Mouse (Mus musculus) MEL (cell line): Measurements from ENCODE around the gene Hist1h2ak. TPM values are rescaled to one million over a fixed set of nuclear protein-coding genes. Genes with fewer than 3 reads are reported as not detected.
A peak's percentile ranks its signal among the peaks of the same experiment; 100 is the strongest.

ENCODE experiments used
- DNase-seq: peaks from one replicate; pipeline ENCODE4 v3.0.0; 2011; ENCODE audit warnings: low read depth, low spot score
- H3K27ac ChIP-seq: 2 replicates; pipeline ENCODE4 v1.5.1; 2012; ENCODE audit warnings: low read depth, mild to moderate bottlenecking, control low read depth, low read length, moderate library complexity; ENCODE audit not compliant: control insufficient read depth
- H3K27me3 ChIP-seq, 2 experiments: fragments of 150-350 bp in 1 of 2; sonication (generic) in 1 of 2; 2 replicates each; pipeline ENCODE4 v1.6.1; 2012; ENCODE audit warnings: low read length in 2 of 2, mild to moderate bottlenecking in 2 of 2, improper control_type of control experiment in 1 of 2, moderate library complexity in 1 of 2; ENCODE audit not compliant: insufficient read depth in 2 of 2, control insufficient read depth in 1 of 2
- H3K36me3 ChIP-seq, 2 experiments: 2 replicates each; pipeline ENCODE4 v1.6.1; 2012 to 2014; ENCODE audit warnings: low read length in 2 of 2, improper control_type of control experiment in 1 of 2, inconsistent platforms in 1 of 2, mild to moderate bottlenecking in 1 of 2; ENCODE audit not compliant: insufficient read depth in 2 of 2, control insufficient read depth in 1 of 2
- H3K4me1 ChIP-seq, 2 experiments: fragments of 150-350 bp in 1 of 2; sonication (generic) in 1 of 2; 2 replicates each; pipeline ENCODE4 v1.6.1; 2012; ENCODE audit warnings: low read length in 2 of 2, improper control_type of control experiment in 1 of 2, mild to moderate bottlenecking in 1 of 2; ENCODE audit not compliant: insufficient read depth in 2 of 2, control insufficient read depth in 1 of 2
- H3K4me3 ChIP-seq, 2 experiments: fragments of 150-350 bp in 1 of 2; sonication (generic) in 1 of 2; 2 replicates each; pipeline ENCODE4 v1.5.1; 2012; ENCODE audit warnings: low read depth in 2 of 2, low read length in 2 of 2, mild to moderate bottlenecking in 2 of 2, moderate library complexity in 2 of 2, control low read depth in 1 of 2, improper control_type of control experiment in 1 of 2; ENCODE audit not compliant: control insufficient read depth in 1 of 2, insufficient read depth in 1 of 2
- H3K79me2 ChIP-seq: 2 replicates; pipeline ENCODE4 v1.6.1; 2012; ENCODE audit warnings: mild to moderate bottlenecking, low read length, moderate library complexity; ENCODE audit not compliant: control insufficient read depth, poor library complexity, insufficient read depth
- H3K9ac ChIP-seq: 2 replicates; pipeline ENCODE4 v1.6.1; 2012; ENCODE audit warnings: low read depth, mild to moderate bottlenecking, control low read depth, low read length, moderate library complexity; ENCODE audit not compliant: control insufficient read depth, poor library complexity, severe bottlenecking
- H3K9me3 ChIP-seq: fragments of 150-350 bp; sonication (generic); replicated peaks from 2 replicates; pipeline ENCODE4 v1.6.1; 2012; ENCODE audit warnings: mild to moderate bottlenecking, low read length, improper control_type of control experiment, moderate library complexity; ENCODE audit not compliant: insufficient read depth
- CHD2 ChIP-seq: IDR thresholded peaks from 2 replicates; pipeline ENCODE4 v1.6.1; 2011; ENCODE audit warnings: low read length, improper control_type of control experiment
- GATA1 ChIP-seq: IDR thresholded peaks from 2 replicates; pipeline ENCODE4 v1.6.1; 2011; ENCODE audit warnings: low read depth, low read length, improper control_type of control experiment
- HCFC1 ChIP-seq: IDR thresholded peaks from 2 replicates; pipeline ENCODE4 v1.6.1; 2012; ENCODE audit warnings: low read depth, mild to moderate bottlenecking, inconsistent platforms, low read length, improper control_type of control experiment, moderate library complexity
- MAFK ChIP-seq: IDR thresholded peaks from 2 replicates; pipeline ENCODE4 v1.6.1; 2011; ENCODE audit warnings: low read depth, mild to moderate bottlenecking, low read length, improper control_type of control experiment, borderline replicate concordance
- MYC ChIP-seq: IDR thresholded peaks from 2 replicates; pipeline ENCODE4 v1.6.1; 2011; ENCODE audit warnings: low read depth, mild to moderate bottlenecking, low read length, improper control_type of control experiment, moderate library complexity
- POLR2AphosphoS5 ChIP-seq: IDR thresholded peaks from 2 replicates; pipeline ENCODE4 v1.6.1; 2012; ENCODE audit warnings: low read depth, borderline replicate concordance, mild to moderate bottlenecking, inconsistent platforms, low read length, moderate library complexity, mixed read lengths
- SMC3 ChIP-seq: IDR thresholded peaks from 2 replicates; pipeline ENCODE4 v1.6.1; 2011; ENCODE audit warnings: low read depth, low read length, improper control_type of control experiment
- TBP ChIP-seq: IDR thresholded peaks from 2 replicates; pipeline ENCODE4 v1.8.0; 2011; ENCODE audit warnings: low read depth, low read length, improper control_type of control experiment
- UBTF ChIP-seq: IDR thresholded peaks from 2 replicates; pipeline ENCODE4 v1.6.1; 2012; ENCODE audit warnings: low read depth, mild to moderate bottlenecking, inconsistent platforms, low read length, improper control_type of control experiment, moderate library complexity, borderline replicate concordance; ENCODE audit not compliant: insufficient read depth
- USF1 ChIP-seq: IDR thresholded peaks from 2 replicates; pipeline ENCODE4 v1.6.1; 2014; ENCODE audit warnings: low read depth, mild to moderate bottlenecking, inconsistent platforms, low read length, improper control_type of control experiment, moderate library complexity
- ZKSCAN1 ChIP-seq: IDR thresholded peaks from 2 replicates; pipeline ENCODE4 v1.6.1; 2012; ENCODE audit warnings: low read depth, mild to moderate bottlenecking, inconsistent platforms, low read length, improper control_type of control experiment, moderate library complexity
- polyA plus RNA-seq, 2 experiments: library from polyadenylated mRNA; stranded (reverse) in 1 of 2; unstranded in 1 of 2; fragments of >175 nt in 1 of 2; fragments of >200 nt in 1 of 2; gene quantifications; 2 replicates each; pipeline versions ENCODE4 v1.2.1 to v1.2.4; 2012; ENCODE audit warnings: low replicate concordance in 2 of 2, low read depth in 1 of 2; ENCODE audit not compliant: insufficient read length in 2 of 2, insufficient read depth in 1 of 2, missing spikeins in 1 of 2
- total RNA-seq: library from RNA; depleted of rRNA; stranded (reverse); fragments of 300-350 nt; gene quantifications from 2 replicates; pipeline ENCODE4 v1.2.3, GENCODE M21; 2012

Hist1h2ak gene
- total and polyA plus RNA-seq, 3 experiments: 10.6 to 1,127 TPM; not detected in 1

- no peak for TF ChIP-seq UBTF
- TF ChIP-seq TBP: no peak
- no peak for TF ChIP-seq GATA1
- no peak for TF ChIP-seq ZKSCAN1
- TF ChIP-seq HCFC1: no peak
- TF ChIP-seq SMC3: no peak
- no peak for TF ChIP-seq USF1
- Histone ChIP-seq H3K27me3 (no peaks in the 10 kb centered on the region), H3K36me3 (peaks cover 0 to 21% of the 10 kb centered on the region in 2 experiments; a peak in 2 of 4 replicates), H3K4me3 (peak overlapping the region; percentile 31 to 38), H3K4me1 (peaks cover 4 to 9% of the 10 kb centered on the region in 2 experiments), H3K9ac (peak overlapping the region; percentile 61), H3K79me2 (no peaks in the 10 kb centered on the region), H3K27ac (no peak overlapping the region), H3K9me3 (no peaks in the 10 kb centered on the region)
- peak; percentile 54 for DNase-seq
Observed at GRCm38 (mm10) chr13:21790601-21791283, 37.1 kb upstream of the Hist1h2ak start.

GRCm38 (mm10) chr13:21789925-21790324, 36.3 kb upstream of the Hist1h2ak start:
- Histone ChIP-seq H3K79me2 (no peaks in the 10 kb centered on the region), H3K4me1 (peaks cover 4 to 9% of the 10 kb centered on the region in 2 experiments), H3K9ac (peak overlapping the region; percentile 11), H3K27me3 (no peaks in the 10 kb centered on the region), H3K9me3 (no peaks in the 10 kb centered on the region), H3K27ac (0 out of 2 replicates have a peak overlapping the region, but pooled peaks have one; percentile 5), H3K36me3 (peaks cover 0 to 28% of the 10 kb centered on the region in 2 experiments; a peak in 2 of 4 replicates), H3K4me3 (no peak overlapping the region)
- TF ChIP-seq MAFK: no peak
- TF ChIP-seq GATA1: no peak
- no peak for TF ChIP-seq MYC
- peak; percentile 60 for DNase-seq

- no peaks in the 10 kb centered on the region for H3K79me2 ChIP-seq
- TF ChIP-seq POLR2AphosphoS5 (peak; percentile 77; the same call in 1 of the 2 replicates), CHD2 (no peak)
- H3K9ac ChIP-seq: peak overlapping the region; percentile 49
- peak overlapping the region; percentile 80 for H3K27ac ChIP-seq
- peak overlapping the region; percentile 8 to 31 for H3K4me3 ChIP-seq
- peaks cover 4 to 9% of the 10 kb centered on the region in 2 experiments for H3K4me1 ChIP-seq
- peaks cover 0 to 37% of the 10 kb centered on the region in 2 experiments; a peak in 2 of 4 replicates for H3K36me3 ChIP-seq
- peak; percentile 89 for DNase-seq
- H3K9me3 ChIP-seq: no peaks in the 10 kb centered on the region
- H3K27me3 ChIP-seq: no peaks in the 10 kb centered on the region
Observed at GRCm38 (mm10) chr13:21787760-21788593, 34.4 kb upstream of the Hist1h2ak start.
